Mouse (Mus musculus) embryonic fibroblast, embryonic 13.5 days (primary cell): Measurements from ENCODE around the gene Gm11627.

Experiments used
- CTCF ChIP-seq: IDR thresholded peaks from 2 replicates; pipeline ENCODE4 v1.5.1; 2011; ENCODE audit warnings: mild to moderate bottlenecking, control low read depth, low read length, moderate library complexity, borderline replicate concordance; ENCODE audit not compliant: insufficient read depth
- POLR2A ChIP-seq: IDR thresholded peaks from 2 replicates; pipeline ENCODE4 v1.6.1; 2011; ENCODE audit warnings: low read depth, mild to moderate bottlenecking, control low read depth, low read length, moderate library complexity

DNA sequence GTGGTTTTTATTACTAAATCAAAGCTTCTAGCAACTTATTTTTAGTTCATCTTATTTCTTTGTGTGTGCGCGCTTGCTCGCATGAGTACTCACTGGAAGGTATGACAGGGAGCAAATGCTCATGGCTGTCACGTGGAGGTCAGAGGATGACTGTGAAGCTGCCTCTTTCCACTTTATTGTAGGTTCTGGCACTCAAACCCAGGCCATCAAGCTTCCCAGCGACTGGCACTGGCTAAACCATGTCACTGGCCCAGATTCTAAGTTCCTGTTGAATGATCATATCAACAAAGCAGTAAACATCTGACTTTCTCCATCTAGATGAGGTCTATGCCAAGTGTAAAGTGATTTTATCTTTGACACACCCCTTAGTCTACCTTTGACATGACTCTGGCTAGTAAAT, 37.8 kb downstream of the Gm11627 start:
- TF ChIP-seq CTCF (no peak), POLR2A (no peak)
